Mouse (Mus musculus): ENCODE data around the gene Ptprn2. TPM values are rescaled to one million over a fixed set of nuclear protein-coding genes. Genes with fewer than 3 reads are reported as not detected.

Ptprn2 gene
- polyA plus RNA-seq, 1 experiment from 2014 or later = 0.02 TPM

DNA sequence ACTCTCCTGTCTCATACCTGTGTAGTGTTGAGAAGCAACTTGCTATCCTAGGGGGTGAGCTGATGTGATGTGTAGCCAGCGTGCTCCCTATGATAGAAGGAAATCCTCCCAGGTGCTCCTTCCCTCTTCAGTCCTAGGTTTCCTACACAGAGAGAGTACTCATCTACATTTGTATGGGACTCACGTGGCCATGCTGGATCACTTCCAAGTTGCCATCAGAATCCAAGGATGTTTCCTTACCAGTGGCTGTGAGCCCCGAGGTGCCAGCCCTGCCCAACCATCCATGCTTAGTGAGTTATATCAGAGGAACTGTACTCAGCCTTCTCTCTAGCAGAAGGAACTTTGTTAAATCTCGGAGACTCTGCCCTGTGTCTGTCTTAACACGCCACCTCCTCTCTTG, 729.4 kb downstream of the Ptprn2 start:
- no peaks in the 10 kb centered on the region for H3K27me3 ChIP-seq
- no peak overlapping the region for H3K27ac ChIP-seq (replicated peaks)
- H3K4me3 ChIP-seq (replicated peaks) = no peak overlapping the region
- H3K4me1 ChIP-seq (replicated peaks) = no peaks in the 10 kb centered on the region
- no peaks in the 10 kb centered on the region for H3K36me3 ChIP-seq (replicated peaks)
- H3K4me2 ChIP-seq = no peak overlapping the region
- ATAC-seq (ENCODE audit: insufficient read depth) = no peak
- WGBS (ENCODE audit: insufficient replicate concordance) = 59% methylated on average over 5 of the region's 5 CpGs
- no peaks in the 10 kb centered on the region for H3K9me3 ChIP-seq (replicated peaks)
- H3K9ac ChIP-seq = no peak overlapping the region

- Histone ChIP-seq H3K4me3 (replicated peaks) (no peak overlapping the region), H3K9me3 (replicated peaks) (no peaks in the 10 kb centered on the region), H3K27ac (replicated peaks) (no peak overlapping the region), H3K9ac (no peak overlapping the region), H3K4me1 (replicated peaks) (no peaks in the 10 kb centered on the region), H3K27me3 (no peaks in the 10 kb centered on the region), H3K4me2 (no peak overlapping the region), H3K36me3 (replicated peaks) (no peaks in the 10 kb centered on the region)
- ATAC-seq (ENCODE audit: insufficient read depth) = no peak
- WGBS (ENCODE audit: insufficient replicate concordance) = 45% methylated on average over 4 of the region's 4 CpGs
These were observed 736.4 kb downstream of the Ptprn2 start for GRCm38 (mm10) chr12:117221909-117222308.

DNA sequence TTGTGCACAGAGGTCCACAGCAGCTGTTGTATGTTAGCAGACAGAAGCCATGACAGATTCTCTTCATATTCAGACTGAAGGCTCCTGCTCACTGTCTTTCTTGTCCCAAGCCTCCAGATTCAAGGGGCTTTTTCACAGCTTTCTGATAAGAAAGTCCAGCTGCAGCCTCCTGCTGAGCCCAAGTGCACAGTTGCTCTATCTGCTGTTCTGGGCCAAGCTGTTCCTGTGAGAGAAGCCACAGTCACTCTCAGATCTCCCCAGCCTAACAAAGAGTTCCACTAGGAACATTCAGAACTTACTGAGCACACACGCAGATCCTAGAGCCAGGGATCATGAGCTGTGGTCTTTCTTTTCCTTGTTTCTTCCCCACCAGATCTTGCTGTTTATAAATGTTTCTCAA, 738.5 kb downstream of the Ptprn2 start:
- WGBS (ENCODE audit: insufficient replicate concordance) = 55% methylated on average over 1 of the region's 1 CpGs
- no peak for ATAC-seq (ENCODE audit: insufficient read depth)

DNA sequence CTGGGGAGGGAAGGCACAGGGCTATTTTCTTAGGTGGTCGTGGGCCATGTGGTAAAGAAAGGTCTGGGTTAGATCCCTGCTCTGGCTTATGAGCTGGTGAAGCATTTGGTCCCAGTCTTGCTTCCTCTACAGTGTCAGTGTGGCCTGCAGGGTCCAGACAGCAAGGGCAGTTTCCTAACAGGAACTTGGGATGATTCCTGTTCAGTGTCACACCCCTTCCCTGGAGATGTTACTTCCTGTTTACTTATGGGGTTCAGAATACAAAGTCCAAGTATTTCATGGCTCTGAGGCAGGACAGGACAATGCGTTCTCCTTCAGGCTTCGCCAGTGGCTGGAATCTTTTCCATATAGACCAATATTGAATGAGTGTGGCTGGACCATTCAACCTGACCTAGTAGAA, 741.7 kb downstream of the Ptprn2 start:
- H3K9me3 ChIP-seq (replicated peaks) = no peaks in the 10 kb centered on the region
- no peaks in the 10 kb centered on the region for H3K27me3 ChIP-seq
- H3K4me1 ChIP-seq (replicated peaks) = no peaks in the 10 kb centered on the region
- H3K4me2 ChIP-seq = no peak overlapping the region
- no peaks in the 10 kb centered on the region for H3K36me3 ChIP-seq (replicated peaks)
- ATAC-seq (ENCODE audit: insufficient read depth) = no peak
- H3K4me3 ChIP-seq (replicated peaks) = no peak overlapping the region
- no peak overlapping the region for H3K9ac ChIP-seq
- H3K27ac ChIP-seq (replicated peaks) = no peak overlapping the region
- 44% methylated on average over 3 of the region's 3 CpGs for WGBS (ENCODE audit: insufficient replicate concordance)

More for the DNA sequence above, 738.5 kb downstream of the Ptprn2 start:
- H3K36me3 ChIP-seq (replicated peaks) = no peaks in the 10 kb centered on the region
- no peak overlapping the region for H3K9ac ChIP-seq
- H3K27ac ChIP-seq (replicated peaks) = no peak overlapping the region
- H3K4me1 ChIP-seq (replicated peaks) = no peaks in the 10 kb centered on the region
- no peaks in the 10 kb centered on the region for H3K27me3 ChIP-seq
- H3K9me3 ChIP-seq (replicated peaks) = no peaks in the 10 kb centered on the region
- H3K4me3 ChIP-seq (replicated peaks) = no peak overlapping the region
- no peak overlapping the region for H3K4me2 ChIP-seq

- WGBS (ENCODE audit: insufficient replicate concordance) = 76% methylated on average over 4 of the region's 4 CpGs
These were observed 743.9 kb downstream of the Ptprn2 start for GRCm38 (mm10) chr12:117229442-117229841.

DNA sequence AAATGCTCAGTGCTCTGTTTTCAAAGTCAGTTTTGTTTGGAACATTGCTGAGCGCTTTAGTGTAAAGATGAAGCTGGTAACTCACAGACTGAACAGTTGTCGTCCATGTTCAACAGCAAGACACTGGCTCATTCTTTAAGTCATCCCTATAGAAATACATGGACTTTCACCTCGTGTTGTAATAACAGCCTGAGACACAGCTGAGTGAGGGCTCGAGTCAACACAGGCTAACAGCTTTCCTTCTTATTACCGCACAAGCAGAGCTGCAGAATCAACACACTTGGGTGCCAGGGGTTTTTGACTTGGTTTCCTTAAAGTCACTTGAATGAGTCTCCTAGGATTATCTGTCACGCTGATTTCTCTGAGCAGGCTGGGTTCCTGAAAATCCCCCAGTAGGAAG, 744.8 kb downstream of the Ptprn2 start:
- Histone ChIP-seq H3K36me3 (replicated peaks) (no peaks in the 10 kb centered on the region), H3K4me1 (replicated peaks) (no peaks in the 10 kb centered on the region), H3K4me2 (no peak overlapping the region), H3K27me3 (no peaks in the 10 kb centered on the region), H3K4me3 (replicated peaks) (no peak overlapping the region), H3K27ac (replicated peaks) (no peak overlapping the region), H3K9me3 (replicated peaks) (no peaks in the 10 kb centered on the region), H3K9ac (no peak overlapping the region)
- WGBS (ENCODE audit: insufficient replicate concordance) = 60% methylated on average over 6 of the region's 6 CpGs
- ATAC-seq (ENCODE audit: insufficient read depth) = no peak

More at GRCm38 (mm10) chr12:117229442-117229841, 743.9 kb downstream of the Ptprn2 start:
- H3K36me3 ChIP-seq (replicated peaks) = no peaks in the 10 kb centered on the region
- H3K4me2 ChIP-seq = no peak overlapping the region
- no peaks in the 10 kb centered on the region for H3K9me3 ChIP-seq (replicated peaks)
- no peaks in the 10 kb centered on the region for H3K4me1 ChIP-seq (replicated peaks)
- H3K9ac ChIP-seq = no peak overlapping the region
- H3K27ac ChIP-seq (replicated peaks) = no peak overlapping the region
- H3K4me3 ChIP-seq (replicated peaks) = no peak overlapping the region
- H3K27me3 ChIP-seq = no peaks in the 10 kb centered on the region
- ATAC-seq (ENCODE audit: insufficient read depth) = no peak

- no peak for ATAC-seq (ENCODE audit: insufficient read depth)
- 51% methylated on average over 5 of the region's 5 CpGs for WGBS (ENCODE audit: insufficient replicate concordance)
- Histone ChIP-seq H3K27me3 (no peaks in the 10 kb centered on the region), H3K9me3 (replicated peaks) (no peaks in the 10 kb centered on the region), H3K36me3 (replicated peaks) (no peaks in the 10 kb centered on the region), H3K4me3 (replicated peaks) (no peak overlapping the region), H3K9ac (no peak overlapping the region), H3K4me2 (no peak overlapping the region), H3K27ac (replicated peaks) (no peak overlapping the region), H3K4me1 (replicated peaks) (no peaks in the 10 kb centered on the region)
These were observed 746.3 kb downstream of the Ptprn2 start for GRCm38 (mm10) chr12:117231850-117232249.

GRCm38 (mm10) chr12:117235114-117235513, 749.6 kb downstream of the Ptprn2 start:
- H3K27ac ChIP-seq (replicated peaks) = no peak overlapping the region
- no peak overlapping the region for H3K4me3 ChIP-seq (replicated peaks)
- no peak for ATAC-seq (ENCODE audit: insufficient read depth)
- H3K9me3 ChIP-seq (replicated peaks) = no peaks in the 10 kb centered on the region
- H3K4me1 ChIP-seq (replicated peaks) = no peaks in the 10 kb centered on the region
- no peaks in the 10 kb centered on the region for H3K36me3 ChIP-seq (replicated peaks)
- H3K9ac ChIP-seq = no peak overlapping the region
- no peaks in the 10 kb centered on the region for H3K27me3 ChIP-seq
- no peak overlapping the region for H3K4me2 ChIP-seq

DNA sequence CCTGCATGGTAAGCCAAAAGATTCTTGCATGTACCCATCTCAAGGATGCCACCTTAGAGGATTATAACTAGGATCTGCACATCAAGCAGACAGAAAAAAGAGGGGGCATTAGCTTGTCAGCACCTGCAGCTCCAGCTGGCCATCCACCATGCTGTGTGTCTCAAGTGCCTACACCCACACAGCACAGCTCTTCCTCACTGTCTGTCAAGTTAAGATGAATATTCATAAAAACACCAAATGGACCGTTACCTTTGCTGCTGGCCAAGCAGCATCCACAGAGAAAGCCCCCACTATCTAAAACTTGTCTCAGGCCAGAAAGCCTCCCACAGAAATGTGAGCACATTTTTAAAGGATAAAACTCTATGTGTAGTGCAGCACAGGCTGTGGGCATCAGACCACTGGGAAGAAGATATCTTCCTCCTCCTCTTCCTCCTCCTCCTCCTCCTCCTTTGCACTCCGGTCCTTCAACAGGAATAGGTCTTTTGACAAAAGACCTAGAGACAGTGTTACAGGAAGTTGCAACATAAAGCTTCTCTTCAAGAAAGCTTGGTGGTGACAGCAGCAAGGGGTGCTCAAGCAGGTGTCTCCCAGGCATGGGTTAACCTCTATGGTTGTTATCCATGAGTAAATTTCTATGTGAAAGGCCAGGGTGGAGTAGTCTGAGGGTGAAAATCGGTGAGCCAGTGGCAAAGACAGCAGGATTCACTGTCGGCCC, 750.7 kb downstream of the Ptprn2 start:
- Histone ChIP-seq H3K36me3 (replicated peaks) (no peaks in the 10 kb centered on the region), H3K4me3 (replicated peaks) (no peak overlapping the region), H3K4me1 (replicated peaks) (no peaks in the 10 kb centered on the region), H3K27ac (replicated peaks) (no peak overlapping the region), H3K27me3 (no peaks in the 10 kb centered on the region), H3K9me3 (replicated peaks) (no peaks in the 10 kb centered on the region), H3K9ac (no peak overlapping the region), H3K4me2 (no peak overlapping the region)
- WGBS (ENCODE audit: insufficient replicate concordance) = 55% methylated on average over 4 of the region's 4 CpGs
- no peak for ATAC-seq (ENCODE audit: insufficient read depth)

- H3K27me3 ChIP-seq = peaks cover 4% of the 10 kb centered on the region
- no peak overlapping the region for H3K4me3 ChIP-seq (replicated peaks)
- no peak overlapping the region for H3K4me2 ChIP-seq
- H3K9ac ChIP-seq = no peak overlapping the region
- no peaks in the 10 kb centered on the region for H3K4me1 ChIP-seq (replicated peaks)
- H3K36me3 ChIP-seq (replicated peaks) = no peaks in the 10 kb centered on the region
- 48% methylated on average over 3 of the region's 3 CpGs for WGBS (ENCODE audit: insufficient replicate concordance)
- no peaks in the 10 kb centered on the region for H3K9me3 ChIP-seq (replicated peaks)
- no peak overlapping the region for H3K27ac ChIP-seq (replicated peaks)
- no peak for ATAC-seq (ENCODE audit: insufficient read depth)
These were observed 751.5 kb downstream of the Ptprn2 start for GRCm38 (mm10) chr12:117236981-117237380.

- whole genome bisulfite sequencing (ENCODE audit: insufficient replicate concordance) = 56% methylated on average over 9 of the region's 9 CpGs
- H3K4me2 ChIP-seq = no peak overlapping the region
- no peak for ATAC-seq (ENCODE audit: insufficient read depth)
- H3K4me1 ChIP-seq (replicated peaks) = no peaks in the 10 kb centered on the region
- no peaks in the 10 kb centered on the region for H3K36me3 ChIP-seq (replicated peaks)
- H3K9me3 ChIP-seq (replicated peaks) = no peaks in the 10 kb centered on the region
- H3K4me3 ChIP-seq (replicated peaks) = no peak overlapping the region
- no peak overlapping the region for H3K9ac ChIP-seq
- no peak overlapping the region for H3K27ac ChIP-seq (replicated peaks)
- peaks cover 7% of the 10 kb centered on the region for H3K27me3 ChIP-seq
These were observed 754.6 kb downstream of the Ptprn2 start for GRCm38 (mm10) chr12:117239927-117240715.
